Mouse (Mus musculus) small intestine, adult 2 months (tissue): ENCODE measurements around the gene Mprip.

Experiments used
- CTCF ChIP-seq: fragments of 200-500 bp; IDR thresholded peaks from 2 replicates; pipeline ENCODE4 v1.5.1; 2012; ENCODE audit warnings: low read depth, mild to moderate bottlenecking, control low read depth, inconsistent platforms, low read length, moderate library complexity, mixed read lengths; ENCODE audit not compliant: insufficient replicate concordance, insufficient read length; ENCODE audit errors: extremely low read depth
- POLR2A ChIP-seq: fragments of 200-500 bp; IDR thresholded peaks from 2 replicates; pipeline ENCODE4 v1.6.1; 2012; ENCODE audit warnings: low read depth, mild to moderate bottlenecking, control low read depth, inconsistent platforms, low read length, moderate library complexity

DNA sequence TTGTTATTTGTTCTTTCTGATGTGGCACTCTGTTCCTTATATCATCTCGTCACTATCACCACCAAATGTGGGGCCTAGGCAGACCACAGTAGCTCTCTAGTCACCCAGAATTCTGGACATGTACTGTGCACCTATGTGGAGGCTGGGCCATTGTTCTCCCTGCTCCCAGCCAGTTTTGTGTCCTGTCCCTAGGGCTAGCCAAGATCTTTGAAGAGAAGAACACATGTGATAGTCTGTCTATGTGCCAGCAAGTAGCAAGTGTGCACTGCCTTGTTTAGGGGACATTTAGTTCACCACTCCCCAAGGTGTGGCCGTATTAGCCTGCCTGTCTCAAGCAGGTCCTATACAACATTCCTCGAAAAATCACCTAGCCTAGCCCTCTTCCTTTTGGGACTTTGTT, 87.9 kb downstream of the Mprip start:
- TF ChIP-seq CTCF (no peak), POLR2A (no peak)
